Mouse (Mus musculus): Measurements from ENCODE around the gene Zfp91.

Gene Zfp91

DNA sequence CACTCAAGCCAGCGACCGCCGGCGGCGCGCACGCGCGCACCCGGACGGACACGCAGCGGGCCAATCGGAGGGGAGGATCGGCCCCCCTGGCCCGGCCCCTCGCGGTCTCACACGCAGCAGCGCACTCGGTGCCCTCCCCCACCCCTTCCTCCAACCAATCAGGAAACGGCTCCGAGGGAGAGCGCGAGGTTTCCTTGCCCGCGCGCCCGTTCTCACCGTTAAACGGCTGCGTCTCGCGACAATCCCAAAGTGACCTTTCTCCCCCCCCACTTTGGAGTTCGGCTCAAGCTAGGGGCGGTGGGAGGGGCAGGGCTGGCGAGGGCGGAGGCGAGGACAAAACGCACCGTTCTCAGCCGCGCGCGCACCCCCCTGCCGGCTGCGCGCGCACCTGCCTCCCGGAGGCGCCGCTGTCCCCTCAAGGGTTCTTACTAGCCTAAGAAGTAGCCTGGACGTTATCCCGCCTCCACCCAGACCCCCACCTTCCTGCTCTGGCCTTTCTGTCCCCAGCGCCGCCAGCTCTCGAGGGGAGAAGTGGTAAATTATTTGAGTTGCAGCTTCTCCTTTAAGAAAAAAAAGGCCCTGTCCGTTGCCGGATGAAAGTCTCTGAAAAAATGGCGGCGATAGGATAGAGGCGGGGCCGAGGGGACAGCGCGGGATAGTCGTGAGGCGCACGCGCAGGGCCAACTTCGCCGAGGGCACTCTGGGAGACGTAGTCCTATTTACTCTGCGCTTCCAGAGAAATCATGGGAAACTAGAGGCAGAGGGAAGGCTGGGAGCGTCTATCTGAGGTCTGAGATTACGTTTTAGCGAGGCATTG lies at the start of gene Zfp91, which contains the start of gene Lpxn:
Zfp91 (minus strand) TSS at position 616 of the 817 bp plus-strand sequence.
Lpxn (plus strand) TSS at position 683 of the 817 bp plus-strand sequence.
- DNase-seq, result peak; percentile 99

DNA sequence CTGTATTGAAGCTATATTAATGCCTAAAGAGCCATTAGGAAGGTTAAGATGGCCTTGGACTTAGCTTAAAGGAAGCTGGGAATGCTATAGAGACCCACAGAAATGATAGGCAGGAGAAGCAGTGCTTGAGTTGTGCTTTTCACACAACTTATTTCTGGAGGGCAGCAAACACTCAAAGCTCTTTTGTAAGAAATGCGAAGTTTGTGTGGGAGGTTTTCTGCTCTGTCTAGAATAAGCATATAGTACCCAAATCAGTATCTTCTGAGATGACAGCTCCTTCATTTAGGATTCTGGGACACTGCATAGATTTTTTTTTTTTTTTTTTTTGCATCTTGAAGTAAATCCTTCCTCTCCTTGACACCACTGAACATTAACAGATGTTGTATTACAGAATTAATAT lies 42.6 kb upstream of the Zfp91 start:
- no peak for DNase-seq

DNA sequence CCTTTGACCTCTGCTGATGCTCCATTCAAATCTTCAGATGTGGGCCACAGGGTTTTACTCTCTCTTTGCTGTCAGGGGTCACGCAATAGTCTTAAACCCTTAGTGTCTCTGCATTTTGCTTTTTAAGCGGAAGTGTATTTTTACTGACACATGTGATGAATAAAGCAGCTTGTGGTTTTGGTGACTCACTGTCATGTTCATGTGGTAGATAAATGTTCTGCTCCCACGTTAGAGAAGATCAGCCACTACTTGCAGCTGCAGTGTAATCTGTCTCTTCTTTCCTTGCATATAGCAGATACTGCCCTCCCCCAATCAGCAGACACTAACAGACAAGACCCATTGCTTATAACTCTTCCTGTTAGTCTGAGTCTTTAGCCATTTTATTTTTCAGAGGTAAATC lies 37.7 kb upstream of the Zfp91 start:
- no peak for DNase-seq

DNA sequence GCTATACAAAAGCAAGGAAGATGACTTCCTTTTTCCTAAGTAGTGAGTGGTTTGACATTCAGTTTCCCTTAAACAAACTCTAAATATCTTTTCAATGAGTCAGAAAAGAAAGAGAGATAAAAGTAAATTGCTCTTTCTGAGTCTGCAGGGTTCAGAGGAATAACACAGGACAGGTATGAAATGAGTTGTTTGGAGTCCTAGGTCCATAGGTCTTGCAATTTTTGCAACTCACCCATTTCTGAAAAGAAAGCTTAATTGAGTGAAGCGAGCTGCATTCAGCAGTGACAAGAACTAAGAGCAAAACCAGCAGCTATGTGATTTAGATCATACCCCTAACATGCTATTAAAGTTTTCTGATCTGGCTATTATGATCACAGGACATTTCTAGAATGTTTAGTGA lies 35.6 kb upstream of the Zfp91 start:
- no peak for DNase-seq

DNA sequence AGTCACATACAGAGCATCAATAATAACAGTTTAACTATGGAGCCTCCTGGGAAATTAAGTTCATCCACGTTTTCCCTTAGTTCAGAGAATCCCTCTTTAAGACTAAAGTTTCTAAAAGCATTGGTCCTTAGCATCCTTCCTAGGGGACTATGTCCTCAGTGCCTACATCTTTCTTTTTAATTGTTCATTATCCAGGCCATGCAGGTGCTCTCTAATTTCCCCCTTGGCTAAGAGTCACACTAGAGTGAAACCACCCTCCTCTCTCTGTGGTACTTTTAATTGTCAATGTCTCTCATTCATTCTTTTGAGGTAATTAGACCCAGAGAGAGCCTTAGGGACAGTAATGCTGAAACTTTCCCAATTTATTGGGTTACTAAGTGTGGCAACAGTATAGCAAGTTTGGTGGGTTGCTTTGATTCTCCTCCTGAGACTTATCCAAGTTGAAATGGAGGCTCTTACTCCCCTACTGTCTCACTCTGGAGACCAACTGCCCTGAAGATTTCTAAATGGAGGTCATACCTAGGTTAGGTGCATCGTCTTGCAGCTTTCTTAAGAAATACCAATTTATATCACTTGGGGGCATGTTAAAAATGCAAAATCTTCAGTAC lies 35.0 kb upstream of the Zfp91 start:
- no peak for DNase-seq

DNA sequence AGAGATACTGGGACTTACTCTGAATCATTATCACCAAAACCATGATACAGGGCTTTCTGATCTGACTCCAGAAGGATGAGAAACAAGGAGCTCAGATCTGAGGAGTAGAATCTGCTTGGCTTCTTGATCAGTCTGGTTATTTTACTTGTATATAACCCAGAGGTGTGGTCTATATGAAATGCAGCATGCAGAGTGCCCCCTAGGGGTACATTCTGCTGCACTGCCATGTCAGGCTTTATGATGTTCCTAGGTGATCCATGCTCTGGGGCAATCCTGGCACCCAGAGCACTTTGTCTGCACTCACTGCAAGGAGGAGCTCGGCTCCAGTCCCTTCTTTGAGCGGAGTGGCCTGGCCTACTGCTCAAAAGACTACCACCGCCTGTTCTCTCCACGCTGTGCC lies 28.6 kb upstream of the Zfp91 start:
- peak; percentile 7 for DNase-seq

DNA sequence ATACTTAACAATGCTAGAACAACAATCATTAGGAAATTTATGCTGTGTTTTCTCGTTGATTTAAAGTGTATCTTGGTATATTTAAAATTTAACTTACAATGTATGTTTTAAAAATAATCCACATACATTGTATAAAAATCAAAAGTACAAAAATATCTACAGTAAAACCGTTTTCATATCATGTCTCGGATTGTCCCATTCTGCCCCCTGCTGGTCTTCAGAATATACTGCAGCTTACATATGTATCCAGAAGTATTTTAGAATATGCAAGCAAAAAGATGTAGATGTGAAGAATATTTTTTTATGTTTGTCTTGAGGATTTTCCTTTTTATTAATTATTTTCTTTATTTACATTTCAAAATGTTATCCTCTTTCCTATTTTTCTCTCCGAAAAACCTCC lies 24.5 kb upstream of the Zfp91 start:
- DNase-seq, result peak; percentile 31

DNA sequence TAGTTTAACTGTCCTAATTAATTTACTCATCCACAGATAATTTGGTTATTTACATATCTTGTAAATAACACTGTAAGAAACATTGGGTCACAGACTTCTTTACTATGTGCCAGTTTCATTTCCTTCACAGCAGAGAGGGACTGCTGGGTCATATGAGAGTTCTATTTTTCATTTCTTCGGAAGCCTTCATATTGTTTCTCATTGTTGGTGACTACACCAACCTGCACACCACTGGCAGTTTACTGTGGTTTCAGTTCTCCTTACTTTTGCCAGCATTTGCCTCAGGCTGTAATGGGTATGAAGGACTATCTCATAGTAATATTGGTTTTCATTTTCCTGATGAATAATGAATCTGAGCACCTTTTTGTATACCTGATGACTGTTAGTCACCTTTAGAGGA lies 22.6 kb upstream of the Zfp91 start:
- DNase-seq, result no peak

DNA sequence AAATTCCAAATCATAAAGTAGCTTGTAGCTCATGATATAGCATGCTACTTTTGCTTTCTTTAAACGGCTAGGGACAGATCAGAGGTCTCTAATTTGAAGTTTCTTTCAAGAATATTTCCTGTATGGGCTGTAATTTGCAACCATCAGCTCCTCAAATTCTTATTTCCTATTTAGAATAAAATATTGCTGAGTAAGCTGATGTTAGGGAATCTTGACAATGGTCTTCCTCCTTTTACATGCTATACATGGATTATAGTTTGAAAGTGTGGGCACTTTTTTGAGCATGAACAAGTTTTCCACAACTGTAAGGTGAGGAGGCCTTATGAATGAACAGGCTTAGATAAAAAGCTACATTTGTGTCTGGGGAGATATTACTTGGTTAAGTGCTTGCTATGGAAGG lies 18.0 kb upstream of the Zfp91 start:
- no peak for DNase-seq

DNA sequence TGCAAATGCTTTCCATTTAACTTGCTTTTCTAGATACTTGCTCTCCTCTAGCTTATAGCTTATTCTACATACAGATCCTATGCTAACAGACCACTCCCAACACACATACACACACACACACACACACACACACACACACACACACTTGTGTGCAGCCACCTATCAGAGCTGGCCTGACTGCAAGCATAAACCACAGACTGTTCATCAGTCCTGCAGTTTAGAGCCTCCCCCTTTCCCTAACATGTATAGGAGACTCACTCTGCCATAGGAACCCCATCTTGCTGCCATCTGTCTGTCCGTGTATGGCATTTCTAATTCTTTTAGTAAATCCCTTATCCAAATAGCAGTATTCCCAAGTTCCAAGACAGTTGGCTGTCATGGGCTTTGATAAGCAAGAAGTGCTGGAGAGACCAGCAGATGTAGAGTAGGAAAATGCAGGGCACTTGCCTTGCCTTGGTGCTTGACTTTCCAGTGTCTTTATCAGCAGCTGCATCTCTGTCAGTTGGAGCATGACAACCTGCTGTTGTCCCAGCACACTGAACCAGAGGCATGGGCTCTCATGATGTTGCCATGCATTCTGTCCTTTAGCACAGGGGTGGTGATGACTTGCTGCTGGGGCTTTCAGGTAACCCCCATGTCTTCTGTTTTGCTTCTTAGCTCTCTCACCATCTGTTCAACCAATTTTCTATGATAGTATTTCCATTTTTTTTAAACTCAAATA lies 16.9 kb upstream of the Zfp91 start:
- no peak for DNase-seq

DNA sequence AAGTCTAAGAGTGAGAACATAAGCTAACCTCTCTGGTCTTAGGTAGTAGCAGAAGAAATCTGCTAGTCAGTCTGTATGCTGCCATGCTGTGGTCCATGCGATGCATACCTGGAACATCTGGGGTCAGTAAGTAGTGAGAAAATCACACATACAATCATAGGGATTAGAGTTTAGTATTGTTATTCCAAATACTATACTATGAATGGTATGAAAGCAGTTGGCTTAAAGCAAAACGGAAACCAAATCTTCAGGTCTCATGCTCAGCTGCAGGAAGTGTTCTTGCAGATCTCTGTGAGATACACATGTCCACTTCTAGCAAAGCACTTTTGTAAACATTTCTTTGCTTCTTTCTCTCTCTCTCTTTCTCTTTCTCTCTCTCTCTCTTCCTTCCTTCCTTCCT lies 10.3 kb upstream of the Zfp91 start:
- no peak for DNase-seq

DNA sequence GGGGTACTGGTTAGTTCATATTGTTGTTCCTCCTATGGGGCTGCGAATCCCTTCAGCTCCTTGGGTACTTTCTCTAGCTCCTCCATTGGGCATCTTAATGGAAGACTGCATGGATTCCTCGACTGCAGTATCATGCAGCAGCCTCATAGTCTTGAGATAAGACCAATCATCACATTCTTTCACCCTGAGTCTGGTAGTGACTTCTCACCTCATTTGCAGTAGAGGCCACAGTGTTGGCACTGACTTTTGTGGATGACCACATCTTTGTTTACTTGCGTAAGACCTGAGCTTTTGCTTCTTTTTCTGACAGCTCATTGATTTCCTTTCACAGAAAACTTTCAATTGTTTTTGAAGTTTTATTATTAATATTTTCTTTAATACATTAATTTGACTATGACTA lies 9.8 kb upstream of the Zfp91 start:
- DNase-seq, result no peak

DNA sequence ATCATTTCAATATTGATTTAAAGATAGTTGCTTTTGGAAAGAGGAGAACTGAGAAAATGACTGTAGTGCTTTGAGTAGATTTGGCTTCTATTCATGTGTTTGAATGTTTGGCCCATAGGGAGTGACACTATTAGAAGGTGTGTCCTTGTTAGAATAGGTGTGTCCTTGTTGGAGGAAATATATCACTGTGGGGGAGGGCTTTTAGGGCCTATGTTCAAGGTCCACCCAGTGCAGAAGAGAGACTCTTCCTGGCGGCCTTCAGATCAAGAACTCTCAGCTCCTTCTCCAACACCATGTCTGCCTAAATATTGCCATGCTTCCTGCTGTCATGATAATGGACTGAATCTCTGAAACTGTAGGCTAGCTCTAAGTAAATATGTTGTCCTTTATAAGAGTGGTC lies 8.3 kb upstream of the Zfp91 start:
- no peak for DNase-seq

DNA sequence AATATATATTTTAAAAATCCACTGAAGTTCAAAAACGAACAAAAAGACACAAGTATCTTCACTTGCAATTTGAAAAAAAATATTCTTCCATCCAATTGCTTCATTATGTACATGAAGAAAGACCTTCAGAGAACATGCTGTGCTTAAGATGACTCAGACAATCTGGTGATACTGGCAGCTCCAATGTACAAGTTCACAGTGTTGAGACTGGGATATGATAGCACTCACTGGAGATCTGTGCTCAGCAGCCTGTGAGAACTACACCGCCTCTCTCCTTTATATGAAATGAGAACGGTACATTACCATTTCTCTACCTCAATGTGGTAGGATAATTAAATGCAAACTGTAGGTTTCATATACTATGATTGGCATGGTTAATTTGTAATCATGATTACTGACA lies 6.9 kb upstream of the Zfp91 start:
- DNase-seq, result no peak

DNA sequence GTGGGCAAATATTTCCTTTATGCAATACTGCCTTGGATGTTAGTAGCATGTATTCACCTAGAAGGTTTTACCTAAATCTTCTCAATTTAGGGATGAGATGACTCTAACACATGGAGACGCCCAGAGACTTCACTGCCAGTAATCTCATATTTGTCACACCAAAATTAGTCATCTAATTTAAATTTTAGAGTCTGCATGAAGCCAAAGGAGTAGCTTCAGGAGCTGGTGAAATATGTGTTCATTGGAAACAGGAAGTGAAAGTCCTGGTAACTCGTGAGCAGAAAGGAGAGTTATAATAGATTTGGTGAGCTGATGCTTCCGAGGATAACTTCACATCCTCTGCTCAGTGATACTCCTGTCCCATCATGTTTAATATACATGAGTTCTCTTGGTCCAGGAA lies 5.1 kb upstream of the Zfp91 start:
- no peak for DNase-seq

DNA sequence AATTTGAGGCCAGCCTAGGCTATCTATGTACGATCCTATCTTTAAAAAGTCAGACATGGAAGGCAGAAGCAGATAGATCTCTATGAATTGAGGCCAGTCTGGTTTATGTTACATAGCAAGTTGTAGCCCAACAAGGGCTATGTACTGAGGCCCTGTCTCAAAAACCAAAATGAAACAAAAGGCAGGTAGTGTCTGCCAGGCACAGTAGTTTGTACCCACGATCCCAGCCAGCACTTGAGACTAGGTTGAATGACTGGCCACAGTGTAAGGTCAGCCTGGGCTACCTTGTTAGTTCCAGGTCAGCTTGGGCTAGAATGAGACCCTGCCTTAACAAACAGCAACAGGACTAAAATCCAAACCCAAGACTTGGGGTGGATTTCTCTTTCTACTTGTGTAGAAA lies 4.7 kb upstream of the Zfp91 start:
- DNase-seq, result no peak

DNA sequence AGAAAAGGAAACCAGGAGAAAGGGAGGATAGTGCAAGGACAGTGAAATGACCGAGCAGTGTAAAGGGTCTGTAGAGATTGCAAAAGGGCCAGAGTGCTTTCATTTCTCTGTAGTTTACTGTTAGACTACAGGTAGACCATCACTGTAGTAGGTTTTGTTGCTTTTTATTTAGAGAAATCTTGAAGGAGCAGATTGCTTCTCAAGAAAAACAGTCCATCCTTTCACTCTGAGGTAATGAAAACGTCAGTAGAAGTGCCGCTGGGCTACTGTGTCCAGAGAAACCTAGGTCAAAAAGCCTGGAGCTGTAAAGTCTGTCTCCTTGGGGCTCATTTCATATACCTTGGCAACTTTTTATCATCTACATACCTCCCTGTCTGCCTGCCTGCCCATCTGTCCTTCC lies 3.2 kb upstream of the Zfp91 start:
- no peak for DNase-seq

DNA sequence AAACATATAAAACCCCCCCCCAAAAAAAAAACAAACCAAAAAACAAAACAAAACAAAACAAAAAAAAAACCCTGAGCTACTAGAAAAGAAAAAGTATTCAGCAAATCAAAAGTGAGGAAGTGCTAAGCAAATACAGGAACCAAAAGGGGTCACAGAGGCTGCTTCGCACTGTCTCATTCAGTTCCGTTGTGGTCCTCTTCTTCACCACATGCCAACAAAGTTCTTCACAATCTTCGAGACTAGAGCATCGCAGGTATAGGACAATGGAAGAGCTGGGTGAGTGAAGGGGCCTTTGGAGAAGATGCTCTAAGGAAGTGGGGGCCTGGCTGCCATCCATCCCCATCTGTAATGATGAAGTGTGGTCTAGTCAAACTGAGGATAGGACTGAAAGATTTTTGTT lies 2.5 kb upstream of the Zfp91 start:
- no peak for DNase-seq

DNA sequence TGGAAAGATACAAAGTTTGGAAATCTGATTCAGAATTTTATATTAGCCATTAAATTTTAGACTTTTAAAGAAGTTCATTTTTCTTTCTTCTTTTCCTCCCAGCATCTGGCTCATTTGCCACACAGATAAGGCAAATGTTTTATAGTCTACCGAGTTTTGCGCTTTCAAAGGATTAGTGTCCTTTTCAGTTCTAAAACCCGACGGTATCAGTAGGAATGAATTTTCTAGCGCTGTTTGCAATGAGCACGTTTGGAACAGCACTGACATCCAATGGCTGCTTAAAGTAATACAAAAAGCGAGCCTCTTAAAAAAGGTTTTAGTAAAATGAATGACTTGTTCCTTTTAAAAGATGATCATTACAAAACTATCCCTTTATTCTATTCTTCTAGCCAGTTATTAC lies 1.1 kb upstream of the Zfp91 start:
- DNase-seq, result peak; percentile 40

DNA sequence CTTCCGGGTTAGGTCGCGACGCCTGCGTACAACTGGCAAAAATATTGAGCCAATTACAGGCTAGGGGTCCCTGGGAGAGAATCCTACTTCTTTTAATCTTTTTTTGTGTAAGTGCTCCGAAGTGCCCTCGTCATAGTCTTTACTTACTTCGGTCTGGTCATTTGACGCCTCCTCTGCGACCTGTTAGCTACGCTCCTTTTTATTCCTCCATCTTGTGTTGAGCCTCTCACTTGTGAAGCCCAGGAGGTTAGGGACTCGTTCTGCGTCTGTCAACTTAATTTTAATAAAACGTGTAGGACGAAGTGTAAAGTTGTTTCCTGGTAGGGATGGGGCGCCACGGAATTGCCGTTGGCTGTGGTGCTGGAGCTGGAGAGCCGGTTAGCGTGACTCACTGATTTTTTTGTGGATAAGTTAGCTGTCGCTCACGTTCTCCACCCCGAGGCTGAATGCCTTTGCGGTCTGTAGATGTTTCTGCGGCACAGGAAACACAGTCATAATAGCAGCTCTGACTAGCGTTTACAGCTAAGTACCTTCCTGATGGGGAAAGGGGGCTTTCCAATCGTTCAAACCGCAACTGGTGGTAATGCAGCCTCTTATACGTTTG lies 504 bp upstream of the Zfp91 start:
- DNase-seq, result no peak

DNA sequence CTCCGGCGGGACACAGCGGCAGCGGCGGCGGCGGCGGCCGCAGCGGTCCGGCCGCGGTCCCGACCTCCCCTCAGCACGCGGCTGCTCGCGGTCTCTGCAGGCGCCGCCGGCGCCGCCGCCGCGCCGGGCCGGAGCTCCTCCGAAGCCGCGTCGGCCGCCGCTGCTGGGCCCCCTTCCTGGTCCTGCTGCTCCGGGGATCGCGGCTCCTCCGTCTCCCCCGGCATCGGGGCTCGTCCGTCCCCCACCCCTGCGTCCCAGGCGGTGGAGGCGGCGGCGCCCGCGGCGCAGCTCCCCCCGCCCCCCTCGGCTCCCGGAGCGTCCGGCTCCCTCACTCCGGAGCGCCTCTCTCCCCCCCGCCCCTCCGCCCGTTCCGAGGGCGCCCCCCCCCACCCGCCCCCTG lies 816 bp downstream of the Zfp91 start:
- no peak for DNase-seq

DNA sequence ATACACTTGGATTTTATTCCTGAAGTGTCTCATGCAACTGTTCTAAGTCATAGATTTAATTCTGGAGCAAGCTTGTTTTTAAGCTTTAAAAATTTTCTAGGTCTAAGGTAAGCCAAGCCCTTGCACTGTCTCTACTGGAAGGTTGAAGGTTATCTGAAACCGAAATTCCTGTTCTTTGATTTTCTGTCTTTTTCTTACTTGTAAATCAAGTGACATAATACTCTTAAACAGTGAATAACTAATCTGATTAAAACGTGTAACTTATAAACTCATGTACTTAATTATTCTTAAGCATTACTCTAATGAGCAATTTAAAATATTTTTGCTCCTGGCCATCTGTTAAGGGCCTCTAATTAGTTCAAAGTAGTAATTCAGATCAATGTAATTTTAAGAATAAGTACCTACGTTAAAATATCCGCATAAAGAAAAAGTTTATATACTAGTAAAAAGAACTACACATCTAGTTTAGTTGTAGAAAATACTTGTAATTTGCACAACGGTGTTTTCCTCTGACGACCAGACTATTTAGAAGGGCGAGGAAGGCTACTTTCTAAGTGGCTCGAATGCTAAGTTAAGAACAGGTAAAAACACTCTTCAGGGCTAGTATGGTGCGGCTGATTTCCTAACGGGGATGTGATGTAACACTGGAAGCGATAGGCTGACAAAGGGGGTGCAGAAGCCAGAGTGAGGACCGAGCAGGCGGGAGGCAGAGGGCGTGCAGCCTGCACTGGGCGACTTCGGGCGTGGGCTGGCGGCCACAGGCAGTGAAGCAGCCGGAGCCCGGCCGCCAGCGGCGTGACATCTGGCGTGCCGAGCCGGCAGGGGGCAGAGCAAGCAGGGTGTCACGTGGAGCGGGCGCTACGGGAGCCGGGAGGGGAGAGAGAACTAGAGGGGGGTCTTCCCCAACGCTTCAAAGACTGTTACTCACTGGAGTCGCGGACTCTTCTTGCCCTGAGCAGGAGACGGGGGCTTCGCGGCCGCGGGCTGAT lies 1.6 kb downstream of the Zfp91 start:
- peak; percentile 95 for DNase-seq
